Mouse (Mus musculus) Patski (cell line): ENCODE data around the gene Nsmce4a. TPM values are rescaled to one million over a fixed set of nuclear protein-coding genes. Genes with fewer than 3 reads are reported as not detected.
"Not testable (repeated sequence)": the region's sequence is repeated elsewhere in the genome, so short reads cannot be mapped to it uniquely, and the experiment has no call there.

Source experiments
- ATAC-seq: fragments of 100-300 bp; one replicate; pipeline ENCODE4 v1.8.0; 2021
- CTCF ChIA-PET: fragments of 350-600 bp; sonication (Branson Sonifier 250); formaldehyde crosslinking; loops from one replicate; lab custom pipeline; 2022; ENCODE audit warnings: inconsistent platforms; lab: Charles Lee
- POLR2A ChIA-PET: fragments of 350-600 bp; sonication (Branson Sonifier 250); formaldehyde crosslinking; loops from one replicate; lab custom pipeline; 2022; ENCODE audit warnings: antibody characterized with exemption, inconsistent platforms; lab: Charles Lee
- DNase-seq: peaks from one replicate; pipeline ENCODE4 v3.0.0-alpha.2; 2011; ENCODE audit warnings: low read depth, low spot score
- H3K27me3 ChIP-seq: fragments of 371-371 bp; one replicate; pipeline ENCODE4 v1.5.1; 2021
- CTCF ChIP-seq: fragments of 100-300 bp; IDR thresholded peaks from one replicate; pipeline ENCODE4 v1.5.1; 2021
- in situ Hi-C: fragments of 300-500 bp; cut with MboI; formaldehyde crosslinking; loops from 3 replicates; pipeline ENCODE4 v1.11.1; 2018; ENCODE audit warnings: low pct_unique_long_range_greater_than_20kb, mixed read lengths
- polyA plus RNA-seq: library from polyadenylated mRNA; unstranded; gene quantifications from one replicate; pipeline ENCODE4 v1.2.3, GENCODE M21; 2021

Nsmce4a gene
- polyA plus RNA-seq, 1 experiment from 2014 or later, result 80.1 TPM

DNA sequence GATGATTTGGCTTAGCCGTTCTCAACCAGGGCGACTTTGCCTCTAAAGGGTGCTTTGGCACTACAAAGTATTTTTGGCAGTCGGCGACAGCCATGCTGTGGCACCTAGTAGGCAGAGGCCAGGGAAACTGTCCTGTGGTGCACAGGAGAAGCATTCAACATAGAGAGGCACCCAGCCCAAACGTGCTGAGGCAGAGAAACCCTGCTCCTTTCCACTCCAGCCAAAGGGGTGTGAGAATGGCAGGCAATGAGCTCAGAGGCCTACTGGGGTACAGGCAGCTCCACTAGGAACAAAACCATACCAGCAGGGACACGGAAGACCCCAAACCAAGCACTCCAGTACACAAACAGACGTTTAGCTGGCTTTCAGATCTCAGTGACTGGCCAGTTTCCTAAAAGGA is 32.7 kb downstream of the Nsmce4a start:
- DNase-seq (no peak), ATAC-seq (no peak)
- ChIA-PET CTCF (interaction anchor here (1.4 kb wide), 1 partner anchor 223 kb away, joined by 3 read pairs; no protein-coding TSS in a partner anchor), POLR2A (no interaction called here)
- in situ Hi-C loops, result no loop called here
- H3K27me3 ChIP-seq, result no peaks in the 10 kb centered on the region
- no peak for TF ChIP-seq CTCF

DNA sequence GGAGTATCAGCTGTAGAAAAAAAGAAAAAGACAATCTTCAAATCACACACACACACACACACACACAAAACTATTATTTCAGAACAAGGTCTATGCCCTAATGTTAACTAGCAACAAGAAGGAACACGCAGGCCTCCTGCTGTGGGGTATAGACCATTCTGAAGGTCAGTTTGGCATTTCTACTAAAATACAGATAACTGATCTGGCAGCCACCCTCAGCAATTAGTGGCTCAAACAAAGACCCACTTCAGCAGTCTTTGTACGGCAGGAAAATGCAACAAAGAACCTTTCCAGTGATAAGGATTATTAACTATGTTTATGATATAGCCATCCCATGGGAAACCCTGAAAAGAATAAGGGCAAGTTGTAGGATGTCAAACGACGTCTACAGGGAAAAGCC is 35.9 kb downstream of the Nsmce4a start:
- POLR2A ChIA-PET, result no interaction called here
- TF ChIP-seq CTCF, result no peak

GRCm38 (mm10) chr7:130535174-130535573 is 37.7 kb downstream of the Nsmce4a start:
- H3K27me3 ChIP-seq, result no peaks in the 10 kb centered on the region
- in situ Hi-C loops, result no loop called here
- DNase-seq, result no peak
- peak; percentile 57 for TF ChIP-seq CTCF
- CTCF ChIA-PET, result interaction anchor here (0.8 to 2.1 kb wide), 5 partner anchors 10 to 218 kb away, joined by 3 to 8 read pairs (median 4); no protein-coding TSS in a partner anchor
- no peak for ATAC-seq
- POLR2A ChIA-PET, result no interaction called here

More for the DNA sequence above, 35.9 kb downstream of the Nsmce4a start:
- no peak for DNase-seq
- CTCF ChIA-PET, result no interaction called here
- ATAC-seq, result no peak
- in situ Hi-C loops, result no loop called here
- no peaks in the 10 kb centered on the region for H3K27me3 ChIP-seq

GRCm38 (mm10) chr7:130533316-130534260 is 39.3 kb downstream of the Nsmce4a start:
- POLR2A ChIA-PET, result interaction anchor here (0.5 to 1.0 kb wide), 4 partner anchors 9 to 888 kb away, joined by 3 to 4 read pairs (median 4); no protein-coding TSS in a partner anchor
- no peaks in the 10 kb centered on the region for H3K27me3 ChIP-seq
- ATAC-seq, result peak; percentile 93
- TF ChIP-seq CTCF, result peak; percentile 85
- CTCF ChIA-PET, result interaction anchor here (0.6 to 3.0 kb wide), 17 partner anchors 9 to 885 kb away, joined by 3 to 19 read pairs (median 3); no protein-coding TSS in a partner anchor
- in situ Hi-C loops, result loop anchor here (5.0 kb wide), 1 partner anchor 74 kb away; no protein-coding TSS in a partner anchor
- no peak for DNase-seq

DNA sequence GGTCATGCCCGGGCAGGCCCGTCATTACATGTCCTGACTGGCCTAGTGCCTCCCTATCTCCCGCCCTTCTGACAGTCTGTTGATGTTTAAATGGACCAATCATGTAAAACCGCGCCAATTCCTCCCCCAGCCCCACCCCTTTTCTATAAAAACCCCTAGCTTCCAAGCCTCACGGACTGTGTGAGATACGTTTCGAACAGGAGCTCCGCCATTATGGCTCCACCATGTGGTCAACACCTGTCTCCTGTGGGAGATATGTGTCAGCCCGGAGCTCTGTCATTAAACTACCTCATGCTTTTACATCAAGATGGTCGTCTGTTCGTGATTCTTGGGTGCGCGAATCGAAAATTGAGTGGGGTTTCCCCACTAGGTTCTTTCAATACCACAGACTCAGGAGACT is 41.8 kb downstream of the Nsmce4a start:
- CTCF ChIA-PET, H3K27me3 ChIP-seq, ATAC-seq, DNase-seq, POLR2A ChIA-PET: not testable (repeated sequence)
- in situ Hi-C loops, result loop anchor here (5.0 kb wide), 1 partner anchor 76 kb away; no protein-coding TSS in a partner anchor

DNA sequence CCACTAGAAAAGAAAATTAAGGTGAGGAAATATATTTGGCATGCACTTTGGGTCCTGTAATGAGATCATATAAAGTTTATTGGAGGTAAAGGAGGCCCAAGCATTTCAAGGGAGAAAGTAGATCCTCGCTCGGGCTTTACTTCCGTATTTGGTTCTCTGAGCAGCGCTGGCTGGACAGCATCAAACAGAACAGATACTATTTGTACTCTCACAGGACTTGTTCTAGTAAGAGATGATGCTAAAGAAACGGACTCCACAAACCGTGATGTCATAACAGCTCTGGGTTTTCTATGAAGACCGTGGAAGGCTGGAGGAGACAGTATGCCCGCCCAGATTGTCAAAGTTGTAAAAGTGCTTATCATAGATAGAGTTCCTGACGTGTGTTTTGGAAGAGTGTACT is 45.6 kb downstream of the Nsmce4a start:
- no peak for TF ChIP-seq CTCF
- DNase-seq (no peak), ATAC-seq (no peak)
- in situ Hi-C loops, result no loop called here
- POLR2A ChIA-PET, result no interaction called here
- H3K27me3 ChIP-seq, result no peaks in the 10 kb centered on the region
- CTCF ChIA-PET, result interaction anchor here (0.9 kb wide), 1 partner anchor 76 kb away, joined by 3 read pairs; no protein-coding TSS in a partner anchor

- POLR2A ChIA-PET, result no interaction called here
- no peak for TF ChIP-seq CTCF
- no peak for DNase-seq
- CTCF ChIA-PET, result no interaction called here
- H3K27me3 ChIP-seq, result no peaks in the 10 kb centered on the region
- in situ Hi-C loops, result no loop called here
- ATAC-seq, result no peak
Observed at GRCm38 (mm10) chr7:130523451-130523850, 49.5 kb downstream of the Nsmce4a start.

DNA sequence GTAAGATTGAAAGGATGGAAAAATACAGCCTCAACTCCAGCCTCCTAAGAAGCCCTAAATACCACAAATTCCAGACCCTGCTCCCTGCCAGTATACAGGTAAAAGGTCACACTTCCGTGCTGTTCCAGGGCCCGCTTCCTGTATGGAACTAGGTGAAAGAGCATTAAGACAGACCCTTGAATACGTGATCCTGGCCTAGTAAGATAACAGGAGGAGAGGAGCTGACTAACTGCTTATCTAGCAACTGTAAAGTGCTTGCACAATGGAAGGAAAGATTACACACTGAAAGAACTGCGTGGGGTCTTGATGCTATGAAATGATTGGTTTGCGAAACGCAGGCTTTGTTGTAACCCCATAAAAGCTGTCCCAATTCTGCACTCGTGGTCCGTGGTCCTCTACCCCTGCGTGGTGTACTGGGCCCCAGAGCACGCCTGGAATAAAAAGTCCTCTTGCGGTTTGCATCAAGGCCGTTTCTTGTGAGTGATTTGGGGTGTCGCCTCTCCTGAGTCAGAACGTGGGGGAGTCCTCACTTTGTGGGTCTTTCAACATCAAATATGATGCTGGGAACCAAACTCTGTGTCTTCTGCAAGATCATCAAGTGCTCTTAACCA is 52.0 kb downstream of the Nsmce4a start:
- H3K27me3 ChIP-seq, result no peaks in the 10 kb centered on the region
- in situ Hi-C loops, result no loop called here
- ChIA-PET CTCF (no interaction called here), POLR2A (no interaction called here)
- TF ChIP-seq CTCF, result no peak
- DNase-seq (no peak), ATAC-seq (no peak)

- ChIA-PET POLR2A (no interaction called here), CTCF (interaction anchor here (0.9 kb wide), 1 partner anchor 12 kb away, joined by 3 read pairs; no protein-coding TSS in a partner anchor)
- ATAC-seq (no peak), DNase-seq (no peak)
- no peaks in the 10 kb centered on the region for H3K27me3 ChIP-seq
- TF ChIP-seq CTCF, result no peak
- in situ Hi-C loops, result no loop called here
Observed at GRCm38 (mm10) chr7:130520049-130520425, 52.9 kb downstream of the Nsmce4a start, which contains the start of gene Ate1. TSS of gene Ate1 (minus strand) at chr7:130520369.

DNA sequence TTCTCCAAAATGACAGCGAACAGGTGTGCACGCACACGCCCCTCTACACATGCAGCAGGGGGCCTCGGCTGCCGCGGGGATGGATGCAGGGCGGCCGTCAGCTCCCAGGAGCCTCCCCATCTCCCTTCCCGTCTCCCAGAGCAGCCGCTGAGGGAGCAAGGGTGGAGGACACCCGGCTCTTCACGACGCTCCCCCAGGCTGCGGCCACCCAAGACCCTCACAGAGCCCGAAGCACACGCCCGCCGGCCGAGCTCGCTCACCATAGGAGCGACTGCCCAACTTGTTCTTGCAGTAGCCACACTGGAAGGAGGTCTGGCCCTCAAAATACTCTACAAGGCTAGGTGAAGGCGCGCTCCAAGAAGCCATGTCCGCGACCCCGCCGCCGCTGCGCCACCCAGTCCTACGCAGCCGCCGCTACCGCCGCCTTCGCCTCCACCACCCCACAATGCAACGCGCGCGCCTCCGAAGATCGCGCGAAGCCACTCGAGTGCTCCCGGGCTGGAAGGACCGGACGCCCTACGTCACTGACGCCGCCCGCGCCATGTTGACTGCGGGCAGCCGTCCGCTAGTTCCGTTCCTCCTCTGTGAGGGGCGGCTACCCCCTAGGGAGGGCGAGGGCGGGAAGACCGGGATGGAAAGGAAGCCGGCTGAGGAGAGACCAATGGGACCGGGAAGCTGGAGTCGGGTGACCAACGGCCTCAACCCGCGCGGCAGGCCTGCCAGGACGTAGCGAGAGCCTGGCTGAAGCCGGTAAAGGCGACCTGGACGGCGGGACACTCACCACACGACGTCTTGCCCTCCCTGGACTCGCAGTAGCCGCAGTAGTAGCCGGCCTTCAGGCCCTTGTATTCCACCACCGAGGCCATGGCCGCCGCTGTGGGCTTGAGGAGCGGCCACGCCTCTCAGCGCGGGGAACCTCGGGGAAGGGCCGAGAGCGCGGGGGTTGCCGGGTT is 53.5 kb downstream of the Nsmce4a start:
- H3K27me3 ChIP-seq, result no peaks in the 10 kb centered on the region
- TF ChIP-seq CTCF, result no peak
- CTCF ChIA-PET, result interaction anchor here (0.9 kb wide), 1 partner anchor 13 kb away, joined by 3 read pairs; no protein-coding TSS in a partner anchor
- ATAC-seq (peak; percentile 95), DNase-seq (peak; percentile 81)
- POLR2A ChIA-PET, result no interaction called here
- in situ Hi-C loops, result no loop called here
